Mouse (Mus musculus): Measurements from ENCODE around the gene Itgb8. TPM values are rescaled to one million over a fixed set of nuclear protein-coding genes. Genes with fewer than 3 reads are reported as not detected.

The Itgb8 gene
- polyA plus RNA-seq, 1 experiment = not detected

DNA sequence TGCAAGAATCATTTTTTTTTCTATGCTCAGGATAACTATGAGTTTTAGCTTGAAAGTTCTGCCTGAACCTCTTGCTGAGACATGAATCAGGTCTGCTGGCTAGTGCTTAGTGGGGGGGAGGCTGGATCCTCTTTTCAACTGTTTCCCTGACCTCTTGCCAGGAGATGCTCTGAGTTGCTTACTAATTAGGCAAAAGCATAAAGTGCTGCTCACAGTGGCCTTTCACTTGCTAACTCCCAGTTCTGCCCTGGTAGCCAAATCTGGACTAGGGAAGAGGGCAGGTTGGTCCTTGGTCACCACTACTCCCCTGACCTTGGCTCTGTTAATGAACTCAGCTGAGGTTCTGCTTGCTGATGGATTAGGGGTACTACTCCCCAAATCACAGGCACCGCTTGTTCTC lies 19.2 kb downstream of the Itgb8 start:
- 89% methylated on average over 1 of the region's 1 CpGs for WGBS
- no peak for TF ChIP-seq POLR2A (IDR thresholded peaks at IDR 0.05; ENCODE audit: borderline replicate concordance, control insufficient read depth, low read depth, low read length)
- TF ChIP-seq CTCF (IDR thresholded peaks at IDR 0.05; ENCODE audit: control insufficient read depth, insufficient read depth, low read length) = no peak
- Histone ChIP-seq H3K4me1 (ENCODE audit: control insufficient read depth, insufficient read depth, low read length) (no peaks in the 10 kb centered on the region), H3K4me3 (replicated peaks; ENCODE audit: control insufficient read depth, low read depth, low read length) (no peak overlapping the region), H3K27ac (ENCODE audit: control insufficient read depth, insufficient read depth, low read depth, low read length, poor library complexity) (no peak overlapping the region)

DNA sequence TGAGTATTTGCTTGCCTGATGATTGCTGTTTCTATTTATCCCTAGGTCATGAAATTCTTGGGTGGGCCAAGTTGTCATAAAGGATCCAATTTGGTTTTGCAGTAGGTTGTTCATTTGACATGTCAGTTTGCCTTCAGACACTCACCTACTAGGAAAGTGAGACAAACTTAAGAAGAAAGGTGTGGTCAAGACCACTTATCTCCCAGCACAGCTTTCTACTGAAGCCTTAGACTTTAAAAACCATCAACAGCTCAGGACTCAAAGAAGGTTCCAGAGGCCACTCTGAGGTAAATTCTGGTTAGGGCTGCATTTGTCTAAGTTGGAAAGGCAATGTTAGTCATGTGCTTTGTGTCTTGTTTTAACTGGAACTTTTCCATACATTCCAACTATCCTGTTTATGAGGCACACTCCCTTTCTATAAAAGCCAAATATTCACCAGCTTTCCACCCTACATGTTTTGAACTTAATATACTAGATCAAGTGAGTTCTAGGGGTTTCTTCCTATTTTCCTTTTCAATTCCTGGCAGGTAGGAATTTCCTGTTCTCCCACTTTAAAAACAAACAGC lies 20.8 kb downstream of the Itgb8 start:
- TF ChIP-seq CTCF (IDR thresholded peaks at IDR 0.05; ENCODE audit: control insufficient read depth, insufficient read depth, low read length) (no peak), POLR2A (IDR thresholded peaks at IDR 0.05; ENCODE audit: borderline replicate concordance, control insufficient read depth, low read depth, low read length) (no peak)

DNA sequence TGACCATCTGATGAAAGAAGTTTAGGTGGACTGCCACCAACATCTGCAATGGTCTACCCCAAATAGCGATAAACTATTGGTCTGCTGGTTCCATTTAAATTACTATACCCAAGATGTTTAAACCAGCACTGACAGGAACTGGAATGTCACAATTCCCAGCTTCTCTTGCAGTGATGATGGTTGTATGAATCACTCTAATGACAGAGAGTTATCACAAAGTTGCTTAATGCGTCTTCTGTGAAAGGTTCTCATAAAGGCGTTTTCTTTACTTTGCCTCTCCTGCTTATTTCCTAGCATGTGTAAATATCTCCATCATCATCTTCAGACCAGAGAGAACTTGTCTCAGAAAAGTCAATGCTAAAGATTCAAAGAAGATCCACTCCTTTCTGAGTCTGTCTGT lies 23.4 kb downstream of the Itgb8 start:
- Histone ChIP-seq H3K4me3 (replicated peaks; ENCODE audit: control insufficient read depth, low read depth, low read length) (no peak overlapping the region), H3K4me1 (ENCODE audit: control insufficient read depth, insufficient read depth, low read length) (no peaks in the 10 kb centered on the region), H3K27ac (ENCODE audit: control insufficient read depth, insufficient read depth, low read depth, low read length, poor library complexity) (no peak overlapping the region)
- 84% methylated on average over 3 of the region's 3 CpGs for WGBS
- TF ChIP-seq POLR2A (IDR thresholded peaks at IDR 0.05; ENCODE audit: borderline replicate concordance, control insufficient read depth, low read depth, low read length) (no peak), CTCF (IDR thresholded peaks at IDR 0.05; ENCODE audit: control insufficient read depth, insufficient read depth, low read length) (no peak)

More for the DNA sequence above, 20.8 kb downstream of the Itgb8 start:
- Histone ChIP-seq H3K4me1 (ENCODE audit: control insufficient read depth, insufficient read depth, low read length) (no peaks in the 10 kb centered on the region), H3K27ac (ENCODE audit: control insufficient read depth, insufficient read depth, low read depth, low read length, poor library complexity) (no peak overlapping the region), H3K4me3 (replicated peaks; ENCODE audit: control insufficient read depth, low read depth, low read length) (no peak overlapping the region)

DNA sequence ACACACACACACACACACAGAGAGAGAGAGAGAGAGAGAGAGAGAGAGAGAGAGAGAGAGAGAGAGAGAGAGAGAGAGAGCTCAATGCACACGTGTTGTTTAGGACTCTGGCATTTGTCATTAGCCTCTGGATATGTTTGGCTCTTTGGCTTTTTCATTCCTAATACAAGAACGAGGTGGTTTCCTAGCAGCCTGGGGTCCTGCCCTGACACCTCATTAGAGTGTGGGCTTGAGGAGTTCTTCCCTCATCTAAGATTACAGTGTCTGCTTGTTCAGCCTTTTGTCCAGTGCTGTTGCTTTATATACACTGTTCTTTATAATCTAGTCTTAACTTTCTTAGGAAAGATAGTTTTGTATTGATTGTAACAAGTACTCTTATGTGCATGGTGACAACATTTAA lies 27.1 kb downstream of the Itgb8 start:
- H3K4me1 ChIP-seq (ENCODE audit: control insufficient read depth, insufficient read depth, low read length) = no peaks in the 10 kb centered on the region; the same call in 1 of the 2 replicates
- no peak overlapping the region for H3K27ac ChIP-seq (ENCODE audit: control insufficient read depth, insufficient read depth, low read depth, low read length, poor library complexity)
- no peak overlapping the region for H3K4me3 ChIP-seq (replicated peaks; ENCODE audit: control insufficient read depth, low read depth, low read length)
- TF ChIP-seq CTCF (IDR thresholded peaks at IDR 0.05; ENCODE audit: control insufficient read depth, insufficient read depth, low read length) (no peak), POLR2A (IDR thresholded peaks at IDR 0.05; ENCODE audit: borderline replicate concordance, control insufficient read depth, low read depth, low read length) (no peak)
- WGBS = 68% methylated on average over 2 of the region's 2 CpGs

DNA sequence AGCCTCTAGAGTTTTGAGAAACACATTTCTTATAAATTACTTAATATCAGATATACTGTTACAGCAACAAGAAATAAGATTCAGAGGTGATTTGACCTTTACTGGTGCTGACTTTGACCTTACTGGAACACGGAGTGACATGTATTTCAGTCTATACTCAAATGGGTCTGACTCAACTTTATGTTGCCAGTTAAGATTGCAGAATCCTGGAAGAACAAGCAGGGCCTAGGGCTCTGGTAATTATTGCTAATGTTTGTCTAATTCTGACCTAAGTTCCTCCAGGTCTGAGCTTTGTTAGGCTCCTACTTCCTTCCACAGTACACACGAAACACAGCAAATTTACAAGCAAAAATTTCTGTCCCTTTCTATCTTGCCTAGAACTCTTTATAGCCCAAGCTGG lies 28.0 kb downstream of the Itgb8 start:
- TF ChIP-seq POLR2A (IDR thresholded peaks at IDR 0.05; ENCODE audit: borderline replicate concordance, control insufficient read depth, low read depth, low read length) = no peak
- no peak for TF ChIP-seq CTCF (IDR thresholded peaks at IDR 0.05; ENCODE audit: control insufficient read depth, insufficient read depth, low read length)
- WGBS = 48% methylated on average over 2 of the region's 2 CpGs
- no peaks in the 10 kb centered on the region; the same call in 1 of the 2 replicates for H3K4me1 ChIP-seq (ENCODE audit: control insufficient read depth, insufficient read depth, low read length)
- H3K27ac ChIP-seq (ENCODE audit: control insufficient read depth, insufficient read depth, low read depth, low read length, poor library complexity) = no peak overlapping the region
- no peak overlapping the region for H3K4me3 ChIP-seq (replicated peaks; ENCODE audit: control insufficient read depth, low read depth, low read length)

DNA sequence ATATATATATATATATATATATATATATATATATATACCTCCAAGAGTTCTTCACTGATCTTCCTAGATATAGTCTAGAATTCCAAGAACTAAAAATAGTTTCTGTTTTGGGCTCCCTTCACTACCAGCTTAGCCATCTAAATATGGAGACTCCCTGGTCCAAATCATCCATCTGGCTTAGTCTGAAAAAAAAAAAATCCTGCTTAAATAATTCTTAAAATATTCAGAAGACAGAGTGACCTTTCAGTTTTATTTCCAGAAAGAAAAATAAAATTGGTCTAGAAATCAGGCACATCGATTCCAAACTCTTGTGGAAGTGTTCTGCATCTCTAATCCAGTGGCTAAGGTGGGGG lies 28.6 kb downstream of the Itgb8 start:
- 69% methylated on average over 1 of the region's 1 CpGs for WGBS
- no peak for TF ChIP-seq POLR2A (IDR thresholded peaks at IDR 0.05; ENCODE audit: borderline replicate concordance, control insufficient read depth, low read depth, low read length)
- no peak for TF ChIP-seq CTCF (IDR thresholded peaks at IDR 0.05; ENCODE audit: control insufficient read depth, insufficient read depth, low read length)
- Histone ChIP-seq H3K4me1 (ENCODE audit: control insufficient read depth, insufficient read depth, low read length) (no peaks in the 10 kb centered on the region; the same call in 1 of the 2 replicates), H3K4me3 (replicated peaks; ENCODE audit: control insufficient read depth, low read depth, low read length) (no peak overlapping the region), H3K27ac (ENCODE audit: control insufficient read depth, insufficient read depth, low read depth, low read length, poor library complexity) (no peak overlapping the region)

DNA sequence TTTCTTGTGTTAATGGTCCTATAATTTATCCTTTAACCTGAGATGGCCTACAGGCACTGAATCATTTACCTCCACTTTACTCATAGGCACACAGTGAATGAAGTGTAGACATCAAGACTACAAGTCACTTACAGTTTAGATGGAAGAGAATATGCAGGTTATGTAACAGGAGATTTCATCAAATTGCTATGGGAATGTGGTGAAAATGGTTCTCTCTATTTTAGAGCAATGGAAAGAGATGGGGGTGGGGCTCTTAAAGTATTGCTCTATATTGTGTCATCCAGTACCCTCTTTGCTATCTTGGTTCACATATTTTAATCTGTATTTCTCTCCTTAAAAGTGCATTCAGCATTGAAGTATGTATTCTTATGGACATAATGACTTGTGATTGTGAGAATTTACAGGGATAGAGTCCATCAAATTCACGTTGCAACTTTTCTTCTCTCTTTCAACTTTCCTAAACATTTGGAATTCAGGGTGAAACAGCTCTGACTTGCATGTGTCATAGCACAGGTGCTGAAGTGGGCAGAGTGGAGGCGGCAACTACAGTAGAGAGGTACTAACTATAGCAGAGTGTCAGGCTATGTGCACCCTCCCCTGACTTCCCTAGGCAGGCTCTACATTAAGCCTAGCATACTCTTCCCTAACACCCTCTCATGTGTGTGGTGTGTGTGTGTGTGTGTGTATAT lies 29.1 kb downstream of the Itgb8 start:
- Histone ChIP-seq H3K4me3 (replicated peaks; ENCODE audit: control insufficient read depth, low read depth, low read length) (no peak overlapping the region), H3K4me1 (ENCODE audit: control insufficient read depth, insufficient read depth, low read length) (no peaks in the 10 kb centered on the region; the same call in 1 of the 2 replicates), H3K27ac (ENCODE audit: control insufficient read depth, insufficient read depth, low read depth, low read length, poor library complexity) (no peak overlapping the region)
- TF ChIP-seq CTCF (IDR thresholded peaks at IDR 0.05; ENCODE audit: control insufficient read depth, insufficient read depth, low read length) (no peak), POLR2A (IDR thresholded peaks at IDR 0.05; ENCODE audit: borderline replicate concordance, control insufficient read depth, low read depth, low read length) (no peak)
- WGBS = 65% methylated on average over 2 of the region's 2 CpGs

DNA sequence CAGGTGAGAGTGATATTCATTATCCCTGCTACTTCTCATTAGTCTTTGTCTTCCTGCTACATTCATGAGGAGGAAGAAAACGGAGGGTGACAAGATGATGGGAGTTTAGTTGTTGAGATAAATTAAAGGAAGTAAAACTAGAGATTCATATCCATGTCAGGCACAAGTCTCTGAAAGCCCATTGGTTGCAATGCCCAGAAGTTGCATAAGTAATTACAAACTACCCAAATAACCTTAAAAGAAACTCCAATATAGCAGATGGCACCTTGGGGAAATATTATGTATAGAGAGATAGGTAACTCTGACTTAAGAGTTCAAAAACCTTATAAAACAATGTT lies 31.2 kb downstream of the Itgb8 start:
- H3K27ac ChIP-seq (ENCODE audit: control insufficient read depth, insufficient read depth, low read depth, low read length, poor library complexity) = no peak overlapping the region
- no peaks in the 10 kb centered on the region; the same call in 1 of the 2 replicates for H3K4me1 ChIP-seq (ENCODE audit: control insufficient read depth, insufficient read depth, low read length)
- no peak for TF ChIP-seq POLR2A (IDR thresholded peaks at IDR 0.05; ENCODE audit: borderline replicate concordance, control insufficient read depth, low read depth, low read length)
- TF ChIP-seq CTCF (IDR thresholded peaks at IDR 0.05; ENCODE audit: control insufficient read depth, insufficient read depth, low read length) = no peak
- 33% methylated on average over 1 of the region's 1 CpGs for WGBS
- H3K4me3 ChIP-seq (replicated peaks; ENCODE audit: control insufficient read depth, low read depth, low read length) = no peak overlapping the region

Measured in bone marrow, adult 2 months (tissue).